Mouse (Mus musculus) kidney, postnatal 36 days (tissue): ENCODE measurements at regions not wholly inside any gene's neighbourhood (a gene's known extent, or its start where the extent isn't known, plus 50 kb on each side); places are given as distances from the start of the nearest gene placed in this dataset.
"Not testable (repeated sequence)": the region's sequence is repeated elsewhere in the genome, so short reads cannot be mapped to it uniquely, and the experiment has no call there.

Source experiments
- DNase-seq, 2 experiments: peaks; one replicate each; pipeline ENCODE4 v3.0.0; 2021 to 2022; ENCODE audit warnings: mixed read lengths in 2 of 2

GRCm38 (mm10) chr1:14109190-14109482 is 1984.0 kb downstream of the 4930444P10Rik start:
- no peak for DNase-seq

GRCm38 (mm10) chr1:14108450-14109189 is 1984.5 kb downstream of the 4930444P10Rik start:
- peak; percentile 25 to 38 for DNase-seq

- not testable (repeated sequence) for DNase-seq
Observed at GRCm38 (mm10) chr1:14105521-14105920, 1987.6 kb downstream of the 4930444P10Rik start.

GRCm38 (mm10) chr1:14104529-14104928 is 1988.6 kb downstream of the 4930444P10Rik start:
- no peak for DNase-seq

GRCm38 (mm10) chr1:14099031-14099430 is 1994.1 kb downstream of the 4930444P10Rik start:
- no peak for DNase-seq

- no peak for DNase-seq
Observed at GRCm38 (mm10) chr1:14097567-14098228, 1995.4 kb downstream of the 4930444P10Rik start.

- no peak for DNase-seq
Observed at GRCm38 (mm10) chr1:14064856-14065255, 2028.3 kb downstream of the 4930444P10Rik start.

- DNase-seq = no peak
Observed at GRCm38 (mm10) chr1:14036163-14036562, 2057.0 kb downstream of the 4930444P10Rik start.

GRCm38 (mm10) chr1:14011484-14011883 is 2081.6 kb downstream of the 4930444P10Rik start:
- peak in 1 of 2 experiments; percentile 1 for DNase-seq

- DNase-seq = no peak
Observed at GRCm38 (mm10) chr1:14010789-14011188, 2082.3 kb downstream of the 4930444P10Rik start.

GRCm38 (mm10) chr1:14002550-14002949 is 2090.6 kb downstream of the 4930444P10Rik start:
- DNase-seq = no peak

GRCm38 (mm10) chr1:14001431-14001830 is 2091.7 kb downstream of the 4930444P10Rik start:
- peak; percentile 20 to 29 for DNase-seq

- DNase-seq = no peak
Observed at GRCm38 (mm10) chr1:14000605-14001395, 2092.3 kb downstream of the 4930444P10Rik start.

GRCm38 (mm10) chr1:13998178-13998708 is 2094.9 kb downstream of the 4930444P10Rik start:
- no peak for DNase-seq

- DNase-seq = no peak
Observed at GRCm38 (mm10) chr1:13993825-13994509, 2099.2 kb downstream of the 4930444P10Rik start.

GRCm38 (mm10) chr1:13992978-13993377 is 2100.1 kb downstream of the 4930444P10Rik start:
- no peak for DNase-seq

- no peak for DNase-seq
Observed at GRCm38 (mm10) chr1:13989360-13989759, 2103.8 kb downstream of the 4930444P10Rik start.

- DNase-seq = no peak
Observed at GRCm38 (mm10) chr1:13984833-13985232, 2108.3 kb downstream of the 4930444P10Rik start.

- no peak for DNase-seq
Observed at GRCm38 (mm10) chr1:13980273-13980672, 2112.9 kb downstream of the 4930444P10Rik start.

GRCm38 (mm10) chr1:13978640-13979039 is 2114.5 kb downstream of the 4930444P10Rik start:
- DNase-seq = no peak

- DNase-seq = no peak
Observed at GRCm38 (mm10) chr1:13977207-13977606, 2115.9 kb downstream of the 4930444P10Rik start.

GRCm38 (mm10) chr1:13949241-13949640 is 2143.9 kb downstream of the 4930444P10Rik start:
- DNase-seq = no peak

GRCm38 (mm10) chr1:13941351-13941750 is 2151.8 kb downstream of the 4930444P10Rik start:
- no peak for DNase-seq
